Mouse (Mus musculus) gastrocnemius, adult 2 months (tissue): ENCODE data around the gene Mpig6b. TPM values are rescaled to one million over a fixed set of nuclear protein-coding genes. Genes with fewer than 3 reads are reported as not detected.

Experiments
- DNase-seq: peaks from one replicate; pipeline ENCODE4 v3.0.0; 2022
- H3K27ac ChIP-seq: fragments of 200-600 bp; 2 replicates; pipeline ENCODE4 v1.8.1; 2022; ENCODE audit warnings: mild to moderate bottlenecking
- H3K4me3 ChIP-seq: fragments of 200-600 bp; 2 replicates; pipeline ENCODE4 v1.8.1; 2022; ENCODE audit warnings: mild to moderate bottlenecking, moderate library complexity
- CTCF ChIP-seq: fragments of 200-600 bp; IDR thresholded peaks from 2 replicates; pipeline ENCODE4 v1.8.1; 2022; ENCODE audit warnings: antibody characterized with exemption, mild to moderate bottlenecking, moderate library complexity
- intact Hi-C: fragments of 180-260 bp; cut with DNase I; formaldehyde crosslinking; loops from one replicate; pipeline ENCODE4 v1.15.1; 2025
- total RNA-seq, 2 experiments: library from RNA; stranded (reverse); gene quantifications; 2 replicates each; pipeline ENCODE4 v1.2.3; 2021

The Mpig6b gene
- total RNA-seq, 2 experiments from 2014 or later, result not detected

DNA sequence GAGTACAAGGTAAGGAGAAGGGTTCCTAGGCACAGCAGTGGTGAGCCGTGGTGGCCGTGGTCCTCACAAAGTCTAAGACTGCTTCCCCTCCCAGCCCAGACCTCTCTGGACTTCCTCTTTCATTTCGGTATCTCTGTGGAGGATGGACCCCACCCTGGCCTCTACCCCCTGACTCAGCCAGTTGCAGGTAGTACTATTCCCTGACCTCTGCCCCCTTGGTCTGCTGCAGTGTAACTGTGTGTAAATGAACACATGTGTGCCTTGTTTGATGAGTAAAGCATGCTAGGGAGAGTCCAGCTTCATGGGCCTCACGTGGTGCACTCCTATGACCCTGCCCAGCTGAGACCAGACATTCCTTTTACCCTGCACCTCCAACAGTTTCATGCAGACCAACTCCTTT lies 42.2 kb downstream of the Mpig6b start:
- no peak overlapping the region for H3K4me3 ChIP-seq
- no peak for TF ChIP-seq CTCF
- H3K27ac ChIP-seq, result no peak overlapping the region; the same call in 1 of the 2 replicates
- intact Hi-C loops, result loop anchor here (5.0 to 10.0 kb wide), 2 partner anchors 64 to 211 kb away; partner anchors contain the start of genes Abhd16a, Atp6v1g2, Ly6g6f and Nfkbil1
- DNase-seq, result peak; percentile 21

GRCm38 (mm10) chr17:35023221-35023620 lies 42.8 kb downstream of the Mpig6b start:
- Histone ChIP-seq H3K27ac (no peak overlapping the region; the same call in 1 of the 2 replicates), H3K4me3 (no peak overlapping the region)
- TF ChIP-seq CTCF, result no peak
- no peak for DNase-seq
- intact Hi-C loops, result loop anchor here (5.0 to 10.0 kb wide), 2 partner anchors 64 to 212 kb away; partner anchors contain the start of genes Abhd16a, Atp6v1g2, Ly6g6f and Nfkbil1

DNA sequence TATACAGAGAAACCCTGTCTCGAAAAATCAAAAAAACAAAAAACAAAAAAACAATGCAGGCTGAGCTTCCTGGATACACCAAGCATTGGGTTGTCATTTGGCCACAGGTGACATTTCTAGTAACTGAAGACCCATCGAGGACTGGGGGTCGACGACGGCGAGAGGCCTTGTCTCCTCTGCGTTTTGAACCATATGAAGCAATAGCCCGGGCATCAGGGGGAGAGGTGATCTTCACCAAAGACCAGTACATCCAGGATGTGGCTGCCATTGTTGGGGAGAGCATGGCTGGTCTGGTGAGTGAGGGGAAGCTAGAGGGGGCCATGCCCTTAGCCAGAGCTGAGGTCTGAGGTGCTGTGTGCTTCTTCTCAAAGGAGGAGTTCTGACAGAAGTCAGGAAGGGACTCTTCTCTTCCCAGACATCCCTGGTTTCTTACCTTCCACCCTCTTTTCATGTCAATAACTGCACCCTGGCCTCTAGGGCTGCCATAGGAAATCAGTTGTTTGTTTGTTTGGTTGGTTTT lies 43.4 kb downstream of the Mpig6b start:
- Histone ChIP-seq H3K4me3 (no peak overlapping the region), H3K27ac (peak overlapping the region; percentile 73)
- peak; percentile 13 for DNase-seq
- intact Hi-C loops, result loop anchor here (5.0 to 10.0 kb wide), 2 partner anchors 65 to 212 kb away; partner anchors contain the start of genes Abhd16a, Atp6v1g2, Ly6g6f and Nfkbil1
- TF ChIP-seq CTCF, result no peak

DNA sequence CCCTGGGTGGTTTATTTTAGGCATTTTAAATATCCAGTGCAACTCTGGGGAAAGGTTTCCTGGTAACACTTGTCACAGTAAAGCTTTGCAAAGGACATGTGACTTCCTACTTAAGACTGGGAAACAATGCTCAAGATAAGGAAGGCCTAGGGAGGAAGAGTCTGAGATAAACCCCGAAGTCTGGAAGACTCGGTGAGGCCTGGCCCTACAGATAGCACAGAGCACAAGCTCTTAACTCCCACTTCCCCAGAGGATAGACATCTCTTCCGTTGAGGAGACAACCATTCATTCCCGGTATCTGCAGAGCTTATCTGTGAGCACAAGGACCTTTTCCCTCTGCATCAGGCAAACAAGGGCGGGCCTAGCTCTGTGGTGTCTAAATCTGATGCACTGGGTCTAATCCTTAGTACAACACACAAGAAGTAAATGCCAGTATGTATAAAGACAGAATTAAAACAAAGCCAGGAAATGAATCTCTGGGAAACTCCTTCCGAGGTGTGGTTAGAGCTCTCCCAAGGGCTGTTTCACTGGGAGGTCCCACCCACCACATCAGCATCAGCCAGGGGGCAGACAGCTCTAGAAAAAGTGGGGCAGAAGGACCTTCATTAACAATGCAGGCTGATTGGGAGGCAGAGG lies 44.0 kb downstream of the Mpig6b start:
- intact Hi-C loops, result loop anchor here (2.0 to 10.0 kb wide), 4 partner anchors 37 to 213 kb away; partner anchors contain the start of genes Abhd16a, Atp6v1g2, Ddah2 and Ly6g6f
- peak overlapping the region; percentile 46 for H3K4me3 ChIP-seq
- peak; percentile 12 for DNase-seq
- TF ChIP-seq CTCF, result peak; percentile 13; the same call in 1 of the 2 replicates
- peak overlapping the region; percentile 73 for H3K27ac ChIP-seq

- intact Hi-C loops, result loop anchor here (2.0 to 10.0 kb wide), 4 partner anchors 38 to 214 kb away; partner anchors contain the start of genes Abhd16a, Atp6v1g2, Ddah2 and Ly6g6f
- peak overlapping the region; percentile 46 for H3K4me3 ChIP-seq
- peak; percentile 91 for DNase-seq
- H3K27ac ChIP-seq, result peak overlapping the region; percentile 73
- TF ChIP-seq CTCF, result no peak; the same call in 1 of the 2 replicates
These were observed 44.7 kb downstream of the Mpig6b start for GRCm38 (mm10) chr17:35021163-35021808.

- no peak overlapping the region for H3K4me3 ChIP-seq
- no peak overlapping the region for H3K27ac ChIP-seq
- no peak for DNase-seq
- TF ChIP-seq CTCF, result no peak
- intact Hi-C loops, result loop anchor here (2.0 to 10.0 kb wide), 4 partner anchors 38 to 214 kb away; partner anchors contain the start of genes Abhd16a, Atp6v1g2, Ddah2 and Ly6g6f
These were observed 45.4 kb downstream of the Mpig6b start for GRCm38 (mm10) chr17:35020551-35020950.

GRCm38 (mm10) chr17:35019894-35020293 lies 46.1 kb downstream of the Mpig6b start:
- TF ChIP-seq CTCF, result no peak
- no peak for DNase-seq
- Histone ChIP-seq H3K4me3 (no peak overlapping the region), H3K27ac (no peak overlapping the region)
- intact Hi-C loops, result loop anchor here (2.0 to 10.0 kb wide), 4 partner anchors 39 to 215 kb away; partner anchors contain the start of genes Abhd16a, Atp6v1g2, Ddah2 and Ly6g6f

DNA sequence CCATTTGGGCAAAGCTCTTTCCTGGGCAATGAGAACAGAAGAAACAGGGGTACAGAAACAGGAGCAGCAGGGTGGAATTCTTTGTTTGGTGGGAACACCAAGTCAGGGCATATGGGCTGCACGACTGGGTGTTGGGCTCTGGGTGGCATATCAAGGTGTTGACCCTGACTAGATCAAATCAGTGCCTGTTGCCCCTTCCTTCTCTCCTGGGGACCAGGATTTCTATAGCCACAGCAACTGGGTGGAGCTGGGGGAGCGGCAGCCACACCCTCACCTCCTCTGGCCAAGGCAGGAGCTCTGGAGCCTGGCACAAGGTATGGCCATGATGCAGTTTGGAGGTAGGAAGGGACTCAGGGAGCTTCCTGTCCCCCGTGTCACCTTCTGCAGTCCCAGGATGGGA lies 47.8 kb downstream of the Mpig6b start:
- Histone ChIP-seq H3K27ac (no peak overlapping the region), H3K4me3 (no peak overlapping the region)
- TF ChIP-seq CTCF, result no peak
- no peak for DNase-seq
- intact Hi-C loops, result no loop called here

GRCm38 (mm10) chr17:35017706-35018030 lies 48.3 kb downstream of the Mpig6b start:
- intact Hi-C loops, result no loop called here
- no peak overlapping the region for H3K27ac ChIP-seq
- peak; percentile 22 for DNase-seq
- TF ChIP-seq CTCF, result no peak
- H3K4me3 ChIP-seq, result no peak overlapping the region

- peak overlapping the region; percentile 84 for H3K27ac ChIP-seq
- no peak for TF ChIP-seq CTCF
- peak; percentile 24 for DNase-seq
- intact Hi-C loops, result no loop called here
- peak overlapping the region; percentile 57 for H3K4me3 ChIP-seq
These were observed 48.9 kb downstream of the Mpig6b start for GRCm38 (mm10) chr17:35016791-35017705.

DNA sequence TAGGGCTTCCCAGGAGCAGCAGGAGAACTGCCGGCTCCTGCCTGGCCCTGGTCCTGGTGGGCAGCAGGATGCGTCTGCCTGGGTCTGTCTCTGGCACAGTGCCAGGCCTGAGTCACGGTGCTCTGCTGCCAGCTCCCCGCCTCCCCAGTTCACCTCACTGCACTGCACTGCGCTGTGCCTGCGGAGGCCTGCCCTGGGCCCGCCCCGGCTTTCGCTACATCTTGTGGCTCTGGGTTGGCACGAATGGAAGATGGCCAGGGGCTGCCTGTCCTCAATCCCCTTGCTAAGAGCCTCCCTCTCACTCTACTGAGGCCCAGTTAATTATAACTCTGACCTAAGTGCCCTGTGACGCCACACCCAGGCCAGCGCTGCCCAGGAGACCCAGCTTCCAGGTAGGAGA lies 49.6 kb downstream of the Mpig6b start, which contains the start of gene Vwa7:
TSS of gene Vwa7 (plus strand) at position 204 of the 400 bp plus-strand sequence.
- H3K4me3 ChIP-seq, result peak within 1 kb of the TSS; percentile 57
- DNase-seq, result peak; percentile 71
- TF ChIP-seq CTCF, result no peak
- H3K27ac ChIP-seq, result peak within 1 kb of the TSS; percentile 84
- intact Hi-C loops, result no loop called here

DNA sequence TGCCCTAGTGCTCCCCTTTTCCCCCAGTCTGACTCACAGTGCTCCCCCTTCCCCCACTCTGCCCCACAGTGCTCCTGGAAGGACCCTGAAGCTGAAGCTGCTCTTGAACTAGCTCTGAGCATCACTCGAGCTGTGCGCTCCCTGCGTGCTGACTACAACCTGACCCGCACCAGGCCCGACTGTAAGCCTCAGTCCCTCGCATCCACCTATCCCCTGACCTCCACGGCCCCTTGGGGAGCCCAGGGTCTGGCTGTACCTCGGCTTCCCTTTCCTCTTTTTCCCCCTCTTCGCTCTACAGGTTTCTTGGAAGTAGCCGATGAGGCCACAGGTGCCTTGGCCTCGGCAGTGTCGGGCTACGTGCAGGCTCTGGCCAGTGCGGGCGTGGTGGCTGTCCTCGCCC lies 50.7 kb downstream of the Mpig6b start:
- peak; percentile 25 for DNase-seq
- intact Hi-C loops, result no loop called here
- no peak overlapping the region for H3K4me3 ChIP-seq
- TF ChIP-seq CTCF, result no peak
- H3K27ac ChIP-seq, result no peak overlapping the region
